Mouse (Mus musculus) natural killer cell, adult 2 months (primary cell): ENCODE data around the gene Fut2.
"Not testable (repeated sequence)": the region's sequence is repeated elsewhere in the genome, so short reads cannot be mapped to it uniquely, and the experiment has no call there.

Source experiments
- DNase-seq, 2 experiments: peaks; one replicate each; pipeline ENCODE4 v3.0.0; 2022; ENCODE audit warnings: low spot score in 2 of 2

Gene Fut2

DNA sequence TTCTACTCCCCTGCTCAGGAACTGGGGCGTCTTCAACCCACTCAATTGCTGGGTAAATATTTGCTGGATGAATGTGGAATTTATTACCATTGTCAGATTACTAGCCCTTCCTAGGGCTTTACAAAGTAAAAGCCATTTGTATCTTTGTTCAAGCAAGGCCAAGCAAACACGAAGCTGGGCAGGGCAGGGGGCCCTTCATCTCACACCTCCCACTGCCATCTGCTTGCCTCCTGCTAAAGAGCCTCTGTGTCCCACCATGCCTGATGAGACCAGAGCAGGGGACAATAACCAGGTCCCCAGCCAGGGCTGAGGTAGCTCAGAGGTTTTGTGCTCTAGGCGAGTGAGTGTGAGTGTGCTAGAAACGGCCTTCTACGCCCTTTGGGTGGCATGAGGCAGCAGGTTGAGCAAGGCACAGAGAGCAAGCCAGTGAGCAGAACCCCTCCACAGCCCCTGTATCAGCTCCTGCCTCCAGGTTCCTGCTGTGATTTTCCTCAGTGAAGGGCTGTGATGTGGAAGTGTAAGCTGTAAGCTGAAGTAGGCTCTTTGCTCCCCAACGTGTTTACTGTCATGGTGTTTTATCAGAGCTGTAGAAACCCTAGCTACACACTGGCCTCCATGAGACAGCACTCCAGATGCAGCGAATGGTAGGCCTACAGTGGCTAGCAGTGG is 11.6 kb upstream of the Fut2 start:
- DNase-seq: no peak

DNA sequence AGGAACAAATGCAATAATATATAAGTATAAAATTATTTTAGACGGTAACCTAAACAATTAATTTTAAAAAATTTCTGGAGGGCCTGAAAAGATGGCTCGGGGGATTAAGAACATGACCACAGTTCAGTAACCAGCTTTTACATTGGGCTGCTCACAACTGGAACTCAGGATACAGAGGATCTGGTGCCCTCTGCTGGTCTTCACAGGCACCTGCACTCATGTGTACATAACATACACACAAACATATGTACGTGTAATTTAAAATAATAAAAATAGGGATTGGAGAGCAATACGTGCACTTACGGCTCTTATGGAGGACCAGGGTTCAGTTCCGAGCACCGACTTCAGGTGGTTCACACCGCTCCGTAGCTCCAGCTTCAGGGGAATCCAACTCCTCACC is 2.7 kb upstream of the Fut2 start:
- DNase-seq: no peak

DNA sequence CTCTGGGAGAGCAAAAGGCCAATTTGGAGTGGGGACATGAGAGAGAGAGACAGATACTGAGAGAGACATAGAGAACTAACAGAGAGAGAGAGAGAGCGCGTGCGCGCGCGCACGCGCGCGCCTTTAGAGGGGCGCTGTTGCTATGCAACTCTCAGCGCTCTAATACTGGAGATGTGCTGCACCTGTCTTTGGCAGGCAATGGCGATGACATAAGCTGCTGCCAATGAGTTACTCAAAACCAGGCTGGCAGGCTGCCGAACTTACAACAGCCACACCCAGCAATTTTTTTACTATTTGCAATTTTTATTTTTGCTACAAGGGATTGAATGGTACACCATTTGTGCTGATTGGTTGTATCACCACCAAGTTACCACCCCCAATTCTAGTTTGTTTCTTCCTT is 1.6 kb upstream of the Fut2 start:
- DNase-seq: no peak

DNA sequence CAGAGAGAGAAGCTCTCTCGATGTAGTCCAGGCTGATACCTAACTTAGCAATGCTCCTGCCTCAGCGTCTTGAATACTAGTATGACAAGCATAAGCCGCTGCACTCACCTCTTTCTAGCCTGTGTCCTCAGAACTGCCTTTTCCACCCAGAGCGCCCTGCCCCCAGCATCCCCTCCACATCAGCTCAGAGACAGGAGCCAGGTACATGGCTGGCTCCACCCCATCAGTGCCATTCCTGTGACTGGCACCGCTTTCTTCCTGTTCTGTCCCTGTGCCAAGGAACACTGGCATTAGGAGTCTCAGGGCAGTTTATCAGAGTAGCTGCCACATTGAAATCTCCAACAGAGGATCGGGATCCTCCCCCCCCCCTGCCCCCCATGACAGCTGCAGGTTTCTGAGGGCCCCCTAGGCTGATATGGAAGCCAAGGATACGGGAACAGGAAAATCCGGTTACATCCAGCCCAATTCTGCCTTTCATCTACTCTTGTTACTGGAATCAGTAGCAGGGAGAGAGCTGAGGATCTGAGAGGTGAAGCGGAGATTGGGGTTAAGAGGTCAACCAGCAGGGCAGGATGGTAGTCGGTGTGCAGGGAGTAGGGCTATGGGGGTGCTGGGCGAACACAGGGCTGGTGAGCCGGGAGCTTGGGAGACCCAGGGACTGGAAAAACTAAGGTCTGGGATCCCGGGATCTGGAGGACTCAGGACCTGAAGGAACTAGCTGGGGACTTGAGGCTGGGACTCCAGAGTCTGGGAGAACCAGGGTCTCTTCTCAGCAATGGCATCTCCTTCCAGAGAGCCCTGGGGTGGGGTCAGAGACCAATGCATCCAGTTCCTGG is 673 bp downstream of the Fut2 start:
- no peak for DNase-seq

DNA sequence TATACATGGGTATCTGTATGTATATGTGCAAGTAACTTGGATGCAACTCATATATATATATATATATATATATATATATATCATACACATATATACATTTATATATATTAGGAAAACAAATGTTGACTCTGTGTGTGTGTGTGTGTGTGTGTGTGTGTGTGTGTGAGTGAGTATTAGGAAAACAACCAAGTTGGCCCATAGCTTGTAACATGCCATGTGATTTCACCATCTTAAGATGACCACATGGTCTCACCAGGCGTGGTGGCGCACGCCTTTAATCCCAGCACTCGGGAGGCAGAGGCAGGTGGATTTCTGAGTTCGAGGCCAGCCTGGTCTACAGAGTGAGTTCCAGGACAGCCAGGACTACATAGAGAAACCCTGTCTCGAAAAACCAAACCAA is 4.5 kb downstream of the Fut2 start:
- not testable (repeated sequence) for DNase-seq

DNA sequence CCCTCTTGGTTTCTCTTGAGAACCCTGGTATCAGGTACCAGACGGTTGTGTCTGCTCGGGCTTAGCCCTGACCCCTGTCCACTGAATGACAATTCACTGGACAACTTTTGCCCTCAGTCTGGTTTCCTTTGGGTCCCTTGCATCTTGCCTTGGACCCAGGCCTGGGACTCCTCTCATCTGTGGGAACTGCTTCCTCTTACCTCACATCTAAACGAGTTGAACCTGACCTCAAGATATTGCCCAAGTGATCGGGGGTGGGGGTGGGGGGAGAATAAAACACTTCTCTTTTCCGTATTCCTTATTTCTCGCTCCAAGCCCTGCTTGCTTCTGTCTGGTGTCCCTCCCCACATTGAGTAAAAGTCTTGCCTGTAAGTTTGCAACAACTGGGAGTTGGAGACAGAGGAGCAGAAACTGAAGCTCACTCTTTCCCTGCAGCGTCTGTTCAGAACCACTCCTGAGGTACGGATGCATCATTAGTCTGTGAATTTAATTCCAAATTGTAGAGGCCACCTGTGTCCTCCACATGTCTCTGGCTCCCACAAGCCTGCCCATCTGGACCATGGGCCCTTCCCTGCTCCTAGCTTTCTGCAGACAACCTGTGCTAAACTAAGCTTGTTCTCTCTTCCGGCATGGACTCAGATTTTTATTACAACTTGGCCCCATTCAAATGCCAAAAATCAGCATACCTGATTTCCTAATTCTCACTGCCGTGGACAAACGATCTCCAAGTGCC is 5.3 kb downstream of the Fut2 start:
- DNase-seq: no peak

DNA sequence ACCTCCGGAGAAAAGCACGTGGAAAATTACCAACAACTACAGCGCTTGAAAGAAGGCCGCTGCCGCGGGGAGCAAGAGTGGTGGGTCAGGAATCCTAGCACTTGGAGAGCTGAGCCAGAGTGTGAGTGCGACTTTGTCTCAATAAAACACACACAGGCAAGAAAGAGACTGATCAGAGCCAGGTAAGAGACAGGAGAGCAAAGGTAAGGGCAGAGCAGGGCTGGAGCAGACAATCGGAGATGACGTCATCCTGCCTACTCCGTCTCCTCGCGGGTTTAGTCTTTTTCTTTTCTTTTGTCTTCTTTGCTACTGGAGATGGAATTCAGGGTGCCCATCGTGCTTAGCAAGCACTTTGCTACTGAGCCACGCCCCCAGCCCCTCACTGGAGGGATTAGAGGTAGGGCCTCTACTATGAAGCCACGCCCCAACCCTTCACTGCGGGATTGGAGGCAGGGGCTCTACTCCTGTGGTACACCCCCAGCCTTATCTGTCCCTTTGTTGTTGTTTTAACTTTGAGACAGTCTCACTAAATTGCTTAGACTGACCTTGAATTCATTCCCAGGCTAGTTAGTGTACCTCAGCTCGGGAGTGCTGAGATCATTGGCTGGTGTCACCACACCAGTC is 11.7 kb downstream of the Fut2 start:
- no peak for DNase-seq

DNA sequence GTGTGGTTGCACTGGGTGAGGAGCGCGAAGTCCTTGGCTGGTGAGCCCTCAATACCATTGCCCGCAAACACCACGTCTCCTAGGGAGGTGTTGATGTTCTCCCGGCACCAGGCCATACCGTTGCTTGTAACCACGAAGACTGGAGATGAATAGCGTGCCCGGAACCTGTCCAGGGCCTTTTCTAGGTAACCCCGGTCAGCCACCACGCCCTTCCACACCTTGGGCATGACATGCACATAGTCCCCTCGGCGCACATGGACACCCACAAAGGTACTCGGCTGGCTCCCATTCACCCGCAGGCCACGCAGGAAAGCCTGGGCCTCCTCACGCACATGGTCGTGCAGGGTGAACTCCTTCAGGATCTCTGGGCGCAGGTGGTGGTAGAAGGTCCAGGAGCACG is 15.7 kb downstream of the Fut2 start:
- not testable (repeated sequence) for DNase-seq

DNA sequence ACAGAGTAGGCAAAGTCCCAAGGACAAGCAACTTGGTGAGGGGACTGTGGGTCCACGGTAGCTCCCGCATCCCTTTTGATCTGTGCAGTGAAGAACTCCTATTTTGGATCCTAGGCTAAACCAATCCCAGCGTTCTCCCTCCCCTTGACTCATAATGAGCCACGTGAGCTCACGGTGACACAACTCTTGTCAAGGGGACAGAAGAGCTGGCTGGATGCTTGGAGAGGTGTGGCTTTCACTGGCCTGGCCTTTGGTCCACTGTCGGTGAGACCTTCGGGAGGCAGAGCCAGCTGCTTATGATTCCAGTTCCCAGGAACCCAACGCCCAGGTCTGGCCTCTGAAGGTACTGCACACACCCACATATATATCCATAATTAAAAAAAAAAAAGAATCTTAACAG is 16.8 kb downstream of the Fut2 start:
- DNase-seq: no peak

DNA sequence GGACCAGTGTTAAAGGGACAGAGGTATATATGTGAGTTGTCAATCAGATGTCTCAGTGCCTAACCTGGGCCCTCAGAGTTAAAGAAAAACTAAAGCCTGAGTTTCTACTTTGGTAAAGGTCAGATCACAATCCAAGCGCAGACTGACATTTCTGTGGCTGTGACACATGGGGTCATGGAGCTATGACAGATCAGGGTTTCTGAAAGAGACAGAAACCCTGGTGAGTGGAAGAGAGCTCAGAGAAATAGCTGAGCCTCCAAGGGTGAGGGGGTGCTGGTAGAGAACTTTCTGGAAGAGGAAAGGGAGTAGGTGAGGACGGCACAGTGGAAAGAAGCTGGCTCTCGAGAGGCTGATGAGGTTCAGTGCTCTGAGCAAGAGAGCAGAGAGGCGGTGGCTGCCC is 19.5 kb downstream of the Fut2 start:
- no peak for DNase-seq

DNA sequence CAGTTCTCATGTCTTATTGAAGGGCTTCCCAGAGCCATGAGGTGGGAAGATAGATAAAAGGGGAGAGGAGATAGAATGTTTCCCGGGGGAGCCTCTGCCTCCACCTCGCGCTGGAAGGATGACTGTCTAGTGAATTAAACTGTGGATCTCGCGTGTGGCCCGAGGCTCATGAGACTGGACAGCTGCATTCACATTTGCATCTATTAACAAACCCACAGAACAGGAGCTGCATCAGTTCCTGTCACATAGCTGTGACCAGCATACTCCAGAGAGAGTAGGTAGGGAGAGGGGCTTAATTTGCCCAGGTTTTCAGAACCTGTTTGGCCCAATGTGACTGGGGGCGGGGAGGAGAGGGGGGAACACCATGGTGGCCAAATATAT is 20.6 kb downstream of the Fut2 start:
- DNase-seq: no peak

DNA sequence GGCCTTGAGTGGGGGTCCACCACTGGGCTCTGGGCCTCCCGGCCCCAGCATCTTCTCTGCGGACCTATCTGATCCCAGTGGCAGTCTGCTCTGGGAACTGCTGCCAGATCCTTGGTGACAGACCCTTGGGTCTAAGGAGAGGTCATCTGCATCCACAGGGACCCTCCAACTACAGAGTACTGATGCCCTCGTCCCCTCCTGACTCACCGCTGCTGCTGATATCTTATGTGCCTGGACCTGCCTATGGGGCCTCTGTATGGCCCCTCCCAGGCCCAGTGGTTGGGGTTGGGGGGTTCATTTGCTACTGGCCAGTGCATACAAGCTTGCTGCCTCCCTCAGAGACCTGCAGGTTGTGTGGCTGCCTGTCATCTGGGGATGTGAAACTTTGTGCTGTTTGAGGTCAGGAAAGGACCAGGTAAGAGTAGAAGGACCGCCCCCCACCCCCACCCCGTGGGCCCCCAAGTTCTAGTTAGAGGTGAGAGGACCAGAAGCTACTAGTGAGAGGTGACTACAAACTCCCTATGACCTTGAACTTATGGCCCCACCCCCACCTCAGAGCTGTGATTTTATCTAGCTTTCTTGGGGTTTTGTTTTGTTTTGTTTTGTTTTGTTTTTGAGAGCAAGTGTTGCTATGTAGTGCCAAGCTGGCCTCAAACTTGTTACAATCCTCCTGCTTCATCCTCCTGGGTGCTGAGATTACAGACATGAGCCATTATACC is 21.2 kb downstream of the Fut2 start:
- no peak for DNase-seq

DNA sequence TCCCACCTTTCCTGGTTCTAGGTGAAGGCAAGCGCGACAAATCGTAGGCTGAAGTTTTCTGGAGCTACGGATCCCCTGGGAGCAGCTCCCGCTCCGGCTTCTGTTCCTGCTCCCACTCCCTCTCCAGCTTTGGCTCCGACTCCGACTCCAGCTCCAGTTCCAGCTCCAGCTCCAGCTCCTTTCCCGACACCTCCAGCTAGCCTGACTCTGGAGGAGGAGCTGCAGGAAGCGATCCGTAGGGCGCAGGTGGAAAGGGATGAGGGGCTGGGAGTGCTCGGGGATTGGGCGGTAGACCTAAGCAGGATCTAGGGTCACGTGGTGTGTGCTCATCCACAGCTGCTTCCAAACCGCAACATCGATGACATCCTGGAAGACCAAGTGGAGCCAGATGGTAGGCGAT is 22.0 kb downstream of the Fut2 start:
- DNase-seq: no peak

DNA sequence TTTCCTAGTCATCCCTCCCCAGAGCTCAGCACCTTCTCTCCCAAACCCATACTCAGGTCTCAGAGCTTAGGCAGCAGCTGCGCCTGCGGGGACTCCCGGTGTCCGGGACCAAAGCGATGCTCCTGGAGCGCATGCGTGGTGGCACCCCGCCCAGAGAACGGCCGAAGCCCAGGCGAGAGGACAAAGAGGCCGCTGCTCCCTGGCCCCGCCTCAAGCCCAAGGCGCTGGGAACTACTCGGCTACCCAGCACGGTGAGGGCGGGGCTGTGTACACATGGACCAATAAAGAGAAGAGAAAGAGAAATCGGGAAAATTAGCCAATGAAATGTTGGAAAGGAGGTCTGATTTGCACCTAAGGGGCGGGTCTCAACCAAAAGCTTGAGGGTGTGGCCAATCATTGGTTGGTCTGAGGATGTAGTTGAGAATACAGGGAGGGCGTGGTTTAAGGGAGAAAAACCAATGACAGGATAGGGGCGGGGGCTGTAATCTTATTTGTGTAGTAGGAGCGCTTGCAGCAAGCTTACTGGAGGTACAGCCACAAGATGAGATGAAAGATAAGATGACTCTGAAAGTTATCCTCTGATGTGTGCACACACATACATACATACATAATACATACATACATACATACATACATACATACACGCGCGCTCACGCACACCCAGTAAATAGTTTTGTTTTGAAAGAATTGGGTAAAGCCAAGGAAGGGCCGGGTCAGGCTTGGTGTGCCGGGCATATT is 22.6 kb downstream of the Fut2 start:
- peak; percentile 74 to 77 for DNase-seq

DNA sequence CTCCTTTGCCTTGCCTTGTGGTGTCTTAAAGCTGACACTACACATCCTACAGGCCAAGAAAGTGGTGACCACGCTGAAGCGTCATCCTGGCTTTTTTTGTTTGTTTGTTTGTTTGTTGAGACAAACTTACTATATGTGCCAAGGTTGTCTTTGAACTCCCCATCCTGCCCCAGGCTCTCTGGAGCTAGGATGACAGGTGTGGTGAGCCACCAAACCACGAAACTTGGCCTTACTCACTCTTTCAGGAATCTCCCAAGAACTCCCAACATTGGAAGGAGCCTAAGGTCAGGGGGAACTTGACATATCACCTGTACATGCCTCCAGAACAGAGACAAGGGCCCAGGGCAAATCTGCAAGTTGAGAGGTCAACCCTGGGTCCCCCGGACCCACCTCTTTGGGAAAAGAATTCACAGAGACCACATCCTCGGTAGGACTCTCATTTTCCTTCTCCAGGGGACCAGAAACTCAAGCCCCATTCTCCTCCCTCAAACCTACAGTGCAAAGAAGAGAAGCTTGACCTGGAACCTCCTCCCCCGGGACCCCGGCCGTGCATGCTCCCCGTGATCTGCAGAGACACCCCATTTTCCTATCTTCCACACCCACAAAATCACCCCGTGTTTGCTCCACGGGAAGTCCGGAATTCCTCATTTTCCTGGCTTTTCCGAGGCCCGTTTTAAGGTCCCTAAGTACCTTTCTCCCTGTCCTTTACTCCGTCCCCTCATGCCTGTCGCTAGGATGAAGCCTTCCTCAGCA is 23.5 kb downstream of the Fut2 start:
- DNase-seq: no peak

DNA sequence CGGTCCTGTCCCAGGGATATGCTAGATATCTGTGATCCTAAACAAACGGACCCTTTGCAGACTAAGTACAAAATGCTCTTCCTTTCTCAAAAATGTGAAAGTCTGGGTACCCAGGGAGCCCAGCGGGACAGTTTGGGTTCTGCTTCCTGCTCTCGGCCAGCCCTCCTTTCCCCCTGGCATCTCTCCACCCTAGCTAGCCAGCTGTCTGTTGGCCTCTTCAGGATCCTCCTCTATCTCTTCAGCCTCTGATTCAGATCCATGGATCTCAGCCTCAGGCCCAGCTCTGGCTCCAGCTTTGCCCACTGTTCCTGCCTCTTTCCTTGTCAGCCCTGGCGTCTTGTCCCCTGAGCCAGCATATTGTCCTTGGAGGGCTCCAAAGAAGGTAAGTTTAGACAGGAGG is 24.1 kb downstream of the Fut2 start:
- DNase-seq: no peak

DNA sequence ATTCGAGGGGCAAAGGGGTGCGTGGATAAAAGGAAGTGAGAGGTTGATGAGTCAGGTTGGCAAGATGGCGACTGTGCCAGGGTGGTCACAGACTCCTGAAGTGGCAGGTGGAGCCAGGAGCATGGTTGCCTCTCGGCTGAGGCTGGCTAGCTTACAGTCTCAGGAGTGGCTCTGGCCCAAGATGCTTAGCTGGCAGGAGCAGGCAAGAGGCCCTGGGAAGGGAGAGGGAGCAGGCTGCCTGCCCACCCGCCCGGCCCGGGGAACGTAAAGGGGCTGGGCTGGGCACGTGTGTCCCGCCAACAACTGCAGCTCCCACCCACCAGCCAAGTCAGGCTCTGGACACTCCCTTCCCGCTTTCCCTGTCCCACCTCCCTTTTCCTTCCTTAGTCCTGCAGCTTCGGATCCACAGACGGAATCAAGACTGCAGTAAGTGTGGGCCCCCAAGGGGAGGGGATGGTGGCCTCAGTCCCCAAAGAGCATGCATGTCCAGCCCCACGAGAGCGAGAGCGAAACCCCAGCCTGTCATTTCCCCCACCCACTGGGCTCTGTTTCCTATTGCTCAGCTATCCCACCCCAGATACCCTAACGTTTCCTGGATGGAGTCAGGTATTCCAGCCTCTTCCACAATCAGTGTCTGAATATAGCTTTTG is 24.7 kb downstream of the Fut2 start:
- DNase-seq: no peak

DNA sequence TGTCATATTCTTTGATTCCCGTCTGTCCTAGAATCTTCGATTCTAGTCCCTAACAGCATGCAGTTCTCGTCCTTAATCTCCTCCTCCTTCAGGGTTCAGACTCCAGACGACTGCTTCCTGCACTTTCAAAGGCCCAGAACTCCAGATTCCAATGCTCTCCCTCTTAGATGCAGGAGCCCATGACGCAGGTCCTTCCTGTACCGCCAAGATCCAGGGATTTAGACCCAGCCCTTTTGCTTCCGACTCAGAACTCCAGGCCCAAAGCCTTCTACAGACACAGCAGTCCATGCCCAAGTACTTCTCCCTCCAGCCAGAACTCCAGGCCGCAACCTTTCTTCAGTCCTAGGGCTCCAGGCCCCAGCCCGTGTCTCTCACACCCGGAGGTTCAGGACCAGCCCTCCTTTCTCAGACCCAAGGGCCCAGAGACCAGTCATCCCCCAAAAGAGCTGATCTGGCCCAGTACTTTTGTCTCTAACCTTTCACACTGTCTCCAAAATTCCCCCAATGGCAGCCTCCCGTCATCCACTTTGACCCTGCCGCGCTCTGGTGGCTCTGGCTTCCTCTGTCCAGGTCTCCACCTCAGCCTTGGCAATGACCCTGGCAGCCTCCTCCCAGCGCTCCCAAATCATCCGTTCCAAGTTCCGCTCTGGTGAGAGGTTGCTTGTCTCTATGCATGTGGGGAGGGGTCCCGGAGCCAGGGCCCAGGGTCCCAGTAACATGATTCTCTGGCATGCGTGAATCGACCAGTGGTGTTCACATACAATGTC is 25.8 kb downstream of the Fut2 start:
- DNase-seq: no peak

DNA sequence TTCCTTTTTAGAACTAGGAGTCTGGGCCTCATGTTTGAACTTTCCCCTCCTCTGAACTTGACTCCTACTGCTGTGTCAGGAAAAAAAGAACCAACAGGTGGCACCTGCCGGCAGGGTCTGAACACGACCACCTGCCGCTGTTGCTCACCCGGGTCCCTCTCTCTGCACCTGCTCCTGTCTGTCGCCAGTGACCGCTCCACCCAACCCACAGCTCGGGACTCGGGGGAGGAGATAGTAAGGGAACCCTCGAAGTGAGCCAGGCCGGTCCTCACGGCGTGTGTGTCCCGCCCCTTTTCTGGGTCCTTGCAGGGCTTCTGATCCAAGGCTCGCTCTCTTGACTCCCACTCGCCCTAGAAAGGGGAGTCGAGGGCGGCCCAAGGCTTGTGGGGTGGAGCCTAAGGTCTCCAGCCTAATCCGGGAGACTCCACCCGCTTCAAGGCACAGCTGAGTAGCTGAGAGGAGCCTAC is 26.6 kb downstream of the Fut2 start, which contains the start of gene Mamstr:
TSS of gene Mamstr (plus strand) at position 417 of the 467 bp plus-strand sequence.
- no peak for DNase-seq
